Mouse (Mus musculus) gastrocnemius, postnatal 25 days (tissue): ENCODE measurements at regions not wholly inside any gene's neighbourhood (a gene's known extent, or its start where the extent isn't known, plus 50 kb on each side); places are given as distances from the start of the nearest gene placed in this dataset.

Source experiments
- DNase-seq: peaks from one replicate; pipeline ENCODE4 v3.0.0; 2022

DNA sequence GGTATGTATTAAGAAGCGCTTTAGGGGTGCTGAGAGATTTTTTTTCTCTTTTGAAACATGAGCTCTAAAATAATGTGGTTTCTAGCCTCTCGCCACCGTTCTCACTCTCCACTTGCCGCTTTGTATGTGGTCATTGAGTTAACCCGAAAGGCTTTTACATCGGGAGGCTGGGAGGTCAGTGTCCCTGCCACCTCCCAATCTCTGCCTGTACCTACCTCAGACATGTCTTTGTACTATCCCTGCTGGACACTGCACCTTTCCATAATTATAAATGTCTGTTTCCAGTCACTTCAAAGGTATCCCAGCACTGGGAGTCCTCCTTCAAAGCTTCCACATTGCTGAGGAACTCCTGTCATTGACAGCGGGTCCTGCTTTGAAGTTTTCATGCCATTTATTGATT lies 347.6 kb upstream of the Tbc1d2b start:
- DNase-seq: no peak

DNA sequence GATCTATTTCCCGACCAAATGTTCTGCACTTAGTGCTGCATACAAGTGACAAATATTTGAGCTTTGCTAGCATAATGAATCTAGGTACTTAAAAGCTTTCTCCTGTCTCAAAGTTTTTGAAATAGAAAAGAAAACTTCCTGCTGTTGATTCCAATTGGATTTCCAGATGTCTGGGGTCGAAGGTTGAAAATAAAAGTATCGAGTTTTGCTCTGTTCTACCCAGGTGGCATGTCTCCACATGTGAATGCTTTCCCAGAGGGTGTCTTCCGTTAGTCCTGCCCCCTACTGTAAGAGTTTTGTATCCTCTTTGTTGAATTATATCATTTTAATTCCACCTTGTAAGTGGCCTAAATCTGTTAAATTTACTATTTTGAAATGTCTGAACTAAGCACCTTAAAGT lies 327.3 kb upstream of the Tbc1d2b start:
- DNase-seq: no peak

DNA sequence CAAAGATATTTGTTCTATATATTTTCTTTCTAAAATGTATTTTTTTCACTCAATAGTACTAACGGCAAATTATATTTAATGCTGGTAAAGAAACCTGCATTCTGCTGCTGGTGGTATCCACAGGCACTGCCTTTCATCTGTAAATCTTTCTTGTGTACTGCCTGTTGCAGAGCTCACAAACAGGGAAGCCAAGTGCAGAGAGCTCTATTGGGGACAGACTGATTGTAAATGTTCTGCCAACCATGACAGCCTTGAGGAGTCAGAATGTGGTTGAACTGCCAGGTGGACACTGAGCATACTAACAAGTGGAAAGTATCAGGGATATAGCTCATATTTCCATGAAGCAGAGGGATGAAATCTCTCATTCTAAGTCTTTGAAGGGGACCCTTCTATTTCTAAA lies 286.1 kb upstream of the Tbc1d2b start:
- no peak for DNase-seq

DNA sequence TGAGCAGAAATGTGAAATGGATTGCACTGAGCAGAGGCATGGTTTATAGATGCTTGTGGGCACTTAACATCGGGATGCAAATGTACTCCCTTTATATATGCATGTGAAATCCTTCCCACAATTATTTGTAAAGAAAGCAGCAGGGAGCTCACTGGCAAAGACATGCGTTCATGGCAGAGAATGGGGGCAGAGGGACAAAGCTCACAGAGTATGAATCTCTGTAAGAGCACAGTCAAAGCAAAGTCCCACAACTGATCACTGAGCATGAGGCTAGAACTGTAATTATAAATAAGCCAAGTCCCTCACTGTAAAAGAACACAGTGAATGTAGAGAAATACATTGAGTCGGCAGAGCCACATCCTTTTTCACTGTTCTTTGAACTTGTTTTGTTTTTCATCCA lies 285.6 kb upstream of the Tbc1d2b start:
- no peak for DNase-seq

DNA sequence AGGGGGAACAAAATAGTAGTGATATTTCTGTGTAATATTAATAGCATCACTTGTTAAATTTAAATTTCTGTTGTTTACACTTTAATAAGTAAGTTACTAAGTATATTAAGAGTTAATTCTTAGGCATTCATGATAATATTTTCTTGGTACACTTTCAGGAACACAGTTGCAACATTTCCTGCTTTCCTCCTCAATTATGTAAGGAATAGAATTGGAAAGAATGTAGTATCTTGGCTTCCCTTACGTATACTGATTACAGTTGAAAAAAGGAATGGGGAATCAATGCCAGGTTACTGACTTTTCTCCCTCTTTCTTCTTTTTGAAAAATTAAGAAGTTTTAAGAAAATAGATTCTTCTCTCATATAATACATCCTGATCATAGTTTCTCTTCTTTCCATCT lies 277.3 kb upstream of the Tbc1d2b start:
- no peak for DNase-seq

DNA sequence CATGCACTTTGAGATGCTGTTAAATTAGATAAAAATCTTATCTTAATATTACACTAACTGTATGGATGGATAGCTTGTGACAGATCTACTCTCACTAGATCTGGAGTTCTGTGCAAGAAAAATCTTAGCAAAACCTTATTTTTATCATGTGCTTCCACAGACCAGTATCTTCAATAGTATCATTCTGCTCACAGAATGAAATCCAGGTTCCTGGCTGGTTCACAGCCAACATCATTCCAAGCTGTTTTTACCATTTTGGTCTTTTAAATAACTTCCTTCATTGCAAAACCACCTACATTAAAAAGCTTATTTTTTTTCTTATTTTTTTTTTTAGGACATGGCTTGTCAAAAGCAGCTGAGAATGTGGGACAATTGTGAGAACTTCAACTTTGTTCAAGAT lies 276.1 kb upstream of the Tbc1d2b start:
- peak; percentile 6 for DNase-seq

DNA sequence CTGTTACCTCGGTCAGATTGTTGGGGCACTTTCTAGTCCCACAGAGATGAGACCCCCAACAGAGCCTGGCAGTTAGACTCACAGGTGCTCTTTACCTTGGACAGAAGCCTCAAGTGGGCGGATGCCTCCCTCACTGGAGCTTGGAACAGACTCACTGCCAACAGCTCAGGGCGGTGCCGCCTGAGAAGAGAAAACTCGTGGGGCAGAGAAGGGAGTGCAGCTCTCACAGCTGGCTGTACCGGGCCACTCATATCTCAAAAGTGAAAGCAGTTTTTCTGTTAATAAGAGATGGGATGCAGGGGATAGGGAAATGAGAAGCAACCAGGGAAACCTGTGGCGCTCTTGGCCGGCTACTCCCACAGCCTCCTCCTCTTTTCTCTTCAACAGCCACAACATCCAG lies 267.1 kb upstream of the Tbc1d2b start:
- peak; percentile 9 for DNase-seq

DNA sequence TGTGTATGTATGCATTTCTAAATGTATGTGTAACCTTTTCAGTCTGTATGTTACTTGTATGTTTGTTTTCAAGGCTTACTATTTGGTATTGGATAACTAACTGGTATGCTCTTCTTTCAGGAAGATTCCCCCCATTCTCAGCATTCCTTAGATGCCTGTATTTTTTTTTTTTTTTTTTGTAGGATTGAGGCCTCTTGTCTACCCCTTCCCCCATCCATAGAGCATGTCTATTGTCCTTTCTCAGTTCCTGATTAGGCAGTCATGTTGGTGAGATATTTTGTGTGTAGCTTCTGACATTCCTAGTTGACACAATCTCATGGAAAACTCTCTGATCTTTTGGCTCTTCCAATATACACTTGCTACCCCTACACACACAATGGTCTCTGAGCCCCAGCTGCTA lies 262.8 kb upstream of the Tbc1d2b start:
- DNase-seq: no peak

DNA sequence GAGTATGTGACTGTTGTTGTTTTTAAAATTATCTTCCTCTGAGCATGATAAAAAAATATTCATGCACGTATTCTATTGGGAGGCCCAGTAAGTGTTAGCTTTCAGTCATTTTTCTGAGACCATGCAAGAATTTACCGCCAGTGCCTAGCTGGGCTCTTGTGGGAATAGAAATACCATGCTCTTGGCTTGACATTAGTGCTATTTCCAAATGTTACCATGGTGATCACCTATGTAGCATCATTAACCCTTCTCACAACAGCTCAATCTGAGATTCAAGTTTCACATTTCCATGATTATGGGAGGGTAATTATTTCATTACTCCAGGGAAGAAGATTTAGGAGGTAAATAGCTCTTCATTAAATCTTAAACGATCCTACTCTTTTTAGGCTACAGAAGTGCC lies 250.6 kb upstream of the Tbc1d2b start:
- DNase-seq: no peak

DNA sequence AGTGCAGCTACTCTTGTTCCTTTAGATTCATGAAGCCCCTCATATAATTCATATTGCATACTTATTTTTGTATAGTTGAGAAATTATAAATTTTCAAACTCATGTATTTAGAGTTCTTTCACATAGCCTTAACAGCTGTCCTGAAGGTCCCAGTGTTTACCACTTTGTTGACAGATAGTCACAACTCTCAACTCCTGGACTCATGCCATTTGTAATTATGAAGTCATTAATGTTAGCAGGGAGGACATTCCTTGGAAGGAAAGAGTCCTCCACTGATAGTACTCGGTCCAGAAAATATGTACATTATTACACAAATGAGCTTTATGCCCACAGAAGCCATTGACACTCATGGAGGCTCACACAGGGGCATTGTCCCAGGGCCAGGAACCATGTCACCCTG lies 224.3 kb upstream of the Tbc1d2b start:
- DNase-seq: no peak

DNA sequence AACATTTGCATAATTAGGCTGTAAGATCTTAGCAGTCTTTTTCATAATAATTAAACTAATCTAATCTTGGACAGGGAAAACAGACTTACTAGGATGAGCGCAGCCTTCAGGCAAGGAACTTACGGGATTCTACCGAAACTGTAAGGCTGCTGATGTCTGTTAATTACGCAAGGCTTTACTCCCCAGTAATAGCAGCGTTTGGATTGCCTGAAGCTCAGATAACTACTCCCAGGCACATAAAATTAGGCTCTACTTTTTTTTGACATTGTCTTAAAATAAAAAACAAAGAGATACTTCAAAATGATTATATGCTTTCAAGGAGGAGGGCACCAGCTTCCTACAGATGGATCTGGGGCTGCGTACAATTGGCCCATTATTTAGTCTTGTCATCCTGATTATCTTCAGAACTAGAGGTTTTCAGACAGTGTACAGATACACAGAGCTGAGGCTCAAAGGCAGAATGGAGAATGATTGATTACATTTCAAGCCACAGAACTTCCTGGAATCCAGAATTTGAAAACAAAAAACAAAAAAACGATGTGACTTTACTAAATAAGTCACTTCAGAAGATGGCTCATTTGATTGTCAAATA lies 220.1 kb upstream of the Tbc1d2b start:
- DNase-seq: no peak

DNA sequence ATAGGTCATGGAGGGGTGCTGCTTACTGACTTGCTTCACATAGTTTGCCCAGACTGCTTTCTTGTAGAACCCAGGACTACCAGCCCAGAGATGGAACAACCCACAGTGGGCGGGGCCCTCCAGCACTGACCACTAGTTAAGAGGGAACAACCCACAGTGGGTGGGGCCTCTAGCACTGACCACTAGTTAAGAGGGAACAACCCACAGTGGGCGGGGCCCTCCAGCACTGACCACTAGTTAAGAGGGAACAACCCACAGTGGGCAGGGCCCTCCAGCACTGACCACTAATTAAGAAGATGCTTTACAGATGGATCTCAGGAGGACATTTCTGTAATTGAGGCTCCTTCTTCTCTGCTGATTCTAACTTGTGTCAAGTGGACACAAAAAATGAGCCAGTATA lies 180.0 kb upstream of the Tbc1d2b start:
- DNase-seq: no peak

DNA sequence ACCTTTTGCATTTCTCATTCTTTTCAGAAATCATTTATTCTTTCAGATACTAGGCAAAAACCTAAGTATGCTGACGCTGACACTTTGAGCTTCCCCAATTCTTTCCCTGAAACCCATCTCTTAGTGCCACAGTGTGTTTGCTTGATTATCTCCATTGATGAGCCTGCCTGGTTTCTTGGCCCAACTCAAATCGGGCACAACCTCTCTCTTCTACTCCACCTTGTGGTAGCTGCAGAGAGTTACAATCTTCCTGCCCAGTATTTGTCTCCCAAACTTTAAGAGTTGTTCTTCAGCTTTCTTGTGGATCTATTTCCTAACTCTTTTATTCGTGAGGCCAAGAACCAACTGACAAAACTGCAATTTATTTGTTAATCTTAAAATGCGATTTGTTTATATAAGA lies 176.4 kb upstream of the Tbc1d2b start:
- no peak for DNase-seq

DNA sequence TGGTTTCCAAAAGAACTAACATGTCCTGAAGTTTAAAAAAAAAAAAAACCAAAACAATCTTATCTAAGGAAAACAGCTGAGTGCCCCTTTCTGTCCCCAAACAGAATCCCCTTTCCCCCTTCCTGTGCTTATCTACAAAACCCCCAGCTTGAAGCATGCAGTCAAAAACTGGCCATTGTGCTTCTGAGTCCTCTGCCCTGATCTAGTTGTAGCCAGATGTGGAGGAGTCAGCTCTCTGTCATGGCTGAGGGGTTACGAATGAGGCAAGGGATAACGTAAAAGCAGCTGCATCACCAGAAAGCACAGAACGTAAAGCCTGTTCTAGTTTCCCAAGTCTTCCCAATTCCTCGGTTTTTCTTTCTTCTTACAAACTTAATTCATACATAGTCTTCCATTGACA lies 164.3 kb upstream of the Tbc1d2b start:
- no peak for DNase-seq

DNA sequence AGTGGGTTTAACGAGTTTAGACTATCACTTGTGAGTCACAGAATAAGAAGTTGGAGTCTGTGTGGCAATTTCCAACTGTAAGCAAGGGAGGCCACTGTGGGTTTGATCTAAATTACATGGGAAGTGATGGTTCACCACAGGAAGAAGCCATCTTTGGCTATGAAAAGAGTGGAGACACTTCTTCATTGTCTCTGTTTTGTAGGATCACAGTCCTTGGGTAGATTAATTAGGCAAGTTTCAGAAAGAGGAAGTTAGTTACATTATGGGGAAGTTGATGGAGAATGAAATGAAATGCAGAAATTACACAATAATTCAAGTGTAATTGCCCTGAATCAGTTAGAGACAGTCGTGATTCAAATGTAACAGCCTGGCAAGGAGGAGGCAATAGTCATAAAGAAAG lies 160.3 kb upstream of the Tbc1d2b start:
- no peak for DNase-seq

DNA sequence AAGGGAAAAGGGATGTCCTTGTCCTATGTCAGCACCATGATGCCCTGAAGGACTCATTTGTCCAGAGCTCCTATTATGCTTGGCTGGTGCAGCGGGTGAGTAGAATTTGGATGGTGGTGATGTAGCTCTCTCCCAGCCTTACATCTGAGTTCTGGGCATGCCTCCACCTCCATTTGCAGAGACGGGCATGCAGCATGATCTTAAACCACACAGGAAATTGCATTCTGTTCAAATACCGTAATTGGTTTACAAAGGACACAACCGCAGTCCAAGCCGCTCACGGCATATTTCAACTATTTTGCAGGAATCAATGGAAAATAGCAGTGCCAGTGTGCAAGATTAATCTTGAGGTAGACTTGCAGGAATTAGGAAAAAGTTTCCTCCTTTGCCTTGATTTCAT lies 151.1 kb upstream of the Tbc1d2b start:
- no peak for DNase-seq

DNA sequence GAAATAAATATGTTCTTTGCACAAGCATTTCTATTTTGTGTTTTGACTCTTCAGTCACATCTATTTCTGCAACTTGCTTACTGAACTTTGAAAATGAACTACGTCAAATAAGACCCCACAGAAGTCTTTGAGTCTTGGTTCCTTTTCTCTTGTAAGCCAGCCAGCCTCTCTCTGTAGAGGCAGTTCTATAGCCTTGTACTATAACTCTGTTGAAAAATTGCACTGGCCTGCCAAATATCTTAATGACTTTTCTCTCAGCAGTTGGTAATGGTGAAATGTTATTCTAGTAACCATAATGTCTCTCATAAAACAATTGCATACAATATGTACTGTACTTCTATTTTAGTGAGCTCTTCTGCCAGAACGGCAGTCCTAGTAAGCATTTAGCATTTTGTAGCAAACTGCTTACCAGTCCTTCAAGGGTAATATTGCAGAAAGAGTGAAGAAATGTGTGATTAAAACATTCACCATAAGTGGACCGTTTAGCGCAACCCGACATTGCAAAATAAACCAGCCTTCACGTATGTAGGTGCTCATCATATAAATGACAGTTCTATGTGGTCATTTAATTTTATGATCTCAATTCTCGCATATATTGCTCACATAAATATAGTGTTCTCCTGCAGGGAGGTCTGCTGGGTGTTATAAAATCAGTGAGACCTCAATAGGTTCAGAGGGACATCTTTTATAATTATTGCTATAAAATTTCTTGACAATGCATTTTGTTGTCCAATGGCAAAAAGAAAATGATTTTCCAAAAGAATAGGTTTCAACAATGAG lies 149.3 kb upstream of the Tbc1d2b start:
- no peak for DNase-seq

DNA sequence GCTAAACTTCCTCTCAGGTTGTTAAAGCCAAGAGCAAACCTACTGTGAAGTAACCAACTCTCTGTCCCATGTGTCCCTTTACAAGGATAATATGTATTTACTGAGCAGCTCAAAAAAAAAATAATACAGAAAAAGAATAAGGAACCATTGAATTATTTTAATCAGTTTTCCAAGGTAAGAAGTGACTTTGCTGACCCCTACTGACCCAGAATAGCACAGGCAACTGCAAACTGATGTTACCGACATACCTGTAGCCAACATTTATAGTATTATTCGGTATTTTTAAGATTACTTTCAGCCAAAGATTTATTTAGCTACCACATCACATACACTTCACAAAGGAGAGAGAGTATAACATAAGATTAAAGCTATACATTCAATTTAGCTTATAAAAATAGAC lies 138.2 kb upstream of the Tbc1d2b start:
- DNase-seq: no peak

DNA sequence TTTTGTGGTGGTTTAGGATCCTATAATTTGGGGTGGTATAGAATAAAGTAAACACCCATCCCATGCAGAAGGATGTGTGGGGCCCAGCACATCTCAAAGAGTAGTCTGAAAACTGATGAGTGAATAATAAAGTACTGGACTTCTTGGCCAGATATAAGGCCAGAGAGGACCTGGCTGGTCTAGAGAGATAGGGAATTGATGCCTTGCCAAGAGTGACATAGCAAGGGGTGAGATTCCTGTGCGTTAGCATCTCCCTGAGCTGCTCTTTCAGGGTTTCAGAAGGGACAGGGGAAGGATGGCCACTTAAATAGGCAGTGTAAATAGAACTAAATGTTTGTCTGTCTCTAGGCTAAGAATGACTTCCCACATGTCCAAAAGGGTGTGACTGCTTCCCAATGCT lies 137.0 kb upstream of the Tbc1d2b start:
- no peak for DNase-seq

DNA sequence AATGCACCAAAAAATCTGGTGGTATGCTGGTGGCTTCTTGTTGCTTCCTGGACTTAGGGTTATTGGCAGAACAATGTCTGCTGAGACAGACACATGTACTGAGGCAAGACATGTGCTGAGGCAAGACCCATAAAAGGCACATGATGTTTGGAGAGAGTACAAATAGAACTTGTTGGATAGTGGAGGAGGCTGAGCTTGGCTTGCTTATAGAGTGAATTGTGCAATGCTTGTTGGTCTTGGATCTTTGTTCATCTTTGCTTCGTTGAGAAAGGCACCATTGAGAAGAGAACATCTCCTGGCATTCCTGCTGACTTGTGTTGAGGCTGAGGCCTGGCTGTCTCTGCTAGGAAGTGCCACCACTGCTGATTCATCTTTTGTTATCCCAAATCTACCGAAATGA lies 117.8 kb upstream of the Tbc1d2b start:
- no peak for DNase-seq

DNA sequence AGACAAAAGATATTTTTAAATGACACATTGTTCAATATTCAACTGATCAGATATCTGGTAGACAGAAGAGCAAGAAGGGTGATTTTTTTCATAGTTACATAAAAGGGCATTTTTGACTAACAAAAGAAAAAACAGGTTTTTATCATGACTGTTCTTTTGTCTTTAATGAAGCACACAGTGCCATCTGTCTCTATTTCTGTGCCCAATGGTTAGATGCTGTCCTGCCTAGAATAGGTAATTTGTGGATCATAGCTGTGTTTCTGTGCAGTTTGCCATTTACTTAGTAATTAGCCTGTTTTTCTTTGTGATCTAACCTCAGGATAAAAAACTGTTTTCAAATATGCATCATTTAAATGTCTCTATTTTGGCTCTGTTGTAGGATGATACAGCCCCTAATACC lies 114.4 kb upstream of the Tbc1d2b start:
- no peak for DNase-seq

DNA sequence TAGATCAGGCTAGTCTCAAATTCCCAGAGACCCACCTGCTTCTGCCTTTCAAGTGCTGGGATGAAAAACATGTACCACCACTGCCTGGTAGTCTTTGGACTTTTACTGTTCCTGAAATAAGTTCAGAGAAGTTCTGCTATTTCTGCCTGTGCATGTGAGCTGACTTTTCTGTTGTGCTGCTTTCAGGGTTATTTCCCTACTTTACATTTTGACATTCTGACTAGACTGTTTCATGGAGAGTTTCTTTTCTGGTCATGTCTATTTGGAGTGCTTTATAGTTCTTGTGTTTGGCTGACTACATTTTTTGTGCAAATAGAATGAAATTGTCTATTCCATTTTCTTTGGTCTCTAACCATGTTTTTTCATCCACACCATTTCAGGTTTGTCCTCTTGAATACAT lies 109.5 kb upstream of the Tbc1d2b start:
- no peak for DNase-seq

DNA sequence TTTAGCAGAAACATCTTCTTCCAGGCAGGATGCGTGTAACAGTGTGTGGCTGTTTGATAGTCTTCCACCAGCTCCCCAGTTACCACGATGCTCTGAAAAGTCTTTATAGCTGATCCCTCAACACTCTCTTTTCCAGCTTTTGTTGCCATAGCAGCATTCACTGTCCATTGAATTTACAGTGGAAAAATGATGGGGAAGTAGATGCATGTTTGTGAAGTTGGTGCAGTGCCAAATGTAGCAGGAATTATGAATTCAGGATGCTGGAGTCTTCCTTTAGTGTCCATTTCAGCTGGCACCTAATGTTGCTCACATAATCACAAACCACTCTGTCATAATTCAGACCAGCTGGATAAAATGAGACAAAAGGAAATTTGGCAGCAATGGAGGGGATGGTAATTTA lies 99.0 kb upstream of the Tbc1d2b start:
- DNase-seq: no peak

DNA sequence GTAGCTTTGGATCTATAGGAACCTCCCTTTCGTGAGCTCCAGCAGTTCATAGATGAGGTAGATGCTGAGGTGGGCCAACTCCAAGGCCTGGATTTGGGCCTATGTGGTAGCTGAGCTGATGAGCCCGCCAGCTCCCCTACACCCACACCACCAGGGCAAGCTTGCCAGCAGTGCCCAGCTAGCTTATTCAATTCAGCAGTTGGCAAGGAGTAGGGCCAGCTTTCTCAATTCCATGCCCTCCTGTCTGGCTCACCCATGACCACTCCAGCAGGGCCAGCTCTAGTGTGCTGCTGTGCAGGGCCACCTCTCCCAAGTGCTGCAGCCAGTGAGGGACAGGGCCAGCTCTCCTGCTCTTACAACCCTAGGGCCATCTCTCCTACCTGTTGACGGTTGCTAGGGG lies 97.1 kb upstream of the Tbc1d2b start:
- DNase-seq: no peak

DNA sequence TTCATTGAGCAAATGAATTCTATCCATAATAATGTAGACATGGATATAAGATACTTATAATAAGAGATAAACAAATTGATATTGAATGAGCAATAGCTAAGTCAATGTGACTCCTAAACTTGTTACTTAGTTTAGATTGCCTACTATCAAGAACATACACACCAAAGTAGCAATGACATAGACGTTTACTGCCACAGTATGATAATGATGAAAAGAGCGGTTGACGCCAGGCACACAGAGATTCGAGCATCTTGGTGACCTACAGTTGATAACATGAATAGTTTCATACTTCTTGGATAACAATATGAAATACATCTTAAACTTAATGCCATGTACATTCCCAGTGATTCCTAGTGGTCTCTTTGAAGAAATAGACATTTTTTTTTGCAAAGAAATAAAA lies 55.9 kb upstream of the Tbc1d2b start:
- DNase-seq: no peak
